Mouse (Mus musculus): Measurements from ENCODE around the gene Tmem126a.

Tmem126a gene

GRCm38 (mm10) chr7:90456845-90457468 lies at the start of gene Tmem126a:
Gene Tmem126a (minus strand): TSS chr7:90457229.
- peak; percentile 66 for DNase-seq (ENCODE audit: extremely low spot score, low read depth, low spot score)

DNA sequence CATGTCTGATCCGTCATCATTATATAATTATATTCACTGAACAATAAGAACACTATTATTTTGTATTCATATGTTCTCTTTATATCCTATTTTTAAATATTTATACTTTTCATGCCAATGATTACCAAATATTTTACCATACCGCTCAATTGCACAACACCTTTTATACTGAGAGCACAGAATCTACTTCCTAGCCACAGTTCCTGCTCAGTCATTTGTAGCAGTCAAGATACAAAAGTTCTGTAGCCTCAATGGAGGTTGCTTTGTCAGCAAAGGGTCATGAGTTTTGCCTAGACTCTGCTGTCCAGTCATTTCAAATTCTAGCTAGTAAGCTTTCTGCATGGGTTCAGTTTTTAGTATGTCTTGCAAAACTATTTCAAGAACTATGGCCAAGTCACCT lies 25.6 kb upstream of the Tmem126a start:
- DNase-seq (ENCODE audit: extremely low spot score, low read depth, low spot score), result no peak

DNA sequence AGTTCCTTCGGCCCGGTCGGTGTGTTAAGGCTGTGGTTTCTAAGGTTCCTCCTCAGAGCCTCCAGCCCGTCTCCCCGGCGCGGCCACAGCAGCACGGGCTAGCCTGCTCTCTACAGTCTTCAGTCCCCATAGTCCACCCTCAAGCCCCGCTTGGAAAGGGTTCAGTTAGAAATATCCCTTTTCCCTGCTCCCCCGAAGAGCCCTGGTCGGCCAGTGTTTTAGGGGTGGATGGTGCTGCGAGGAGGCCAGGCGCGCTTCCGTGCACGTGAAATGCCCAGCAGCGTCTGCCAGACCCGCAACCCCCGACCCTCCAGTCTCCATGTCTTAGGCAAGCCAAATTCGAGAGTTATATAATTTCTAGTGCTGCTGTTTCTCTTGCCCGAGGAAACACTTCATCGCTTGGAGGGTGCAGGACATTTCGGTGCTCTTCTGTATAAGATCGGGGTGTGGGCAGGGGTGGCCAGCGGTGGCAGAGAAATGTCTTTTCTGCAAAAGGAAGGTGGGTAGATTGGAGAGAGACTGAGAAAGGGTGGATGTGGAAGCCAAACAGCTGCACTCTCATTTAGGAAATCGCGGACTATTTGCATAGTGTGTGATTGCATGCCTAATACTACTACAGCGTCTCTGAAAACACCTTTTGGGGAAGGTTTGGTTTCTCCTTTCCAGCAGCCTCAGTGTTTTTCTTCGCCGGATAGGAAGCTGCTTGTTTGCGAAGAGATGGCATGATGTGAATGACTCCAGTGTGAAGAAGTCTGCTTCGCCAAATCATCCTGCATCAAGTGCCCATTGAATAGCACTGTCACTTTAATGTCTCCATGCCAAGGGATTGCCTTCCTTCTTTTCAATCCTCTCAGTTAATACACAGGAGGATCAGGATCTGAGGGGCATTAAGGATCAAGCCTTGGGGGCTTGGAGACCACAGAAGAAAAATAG lies 19.6 kb upstream of the Tmem126a start, which contains the start of gene Dlg2:
Gene Dlg2 (plus strand): TSS at position 360 of the 933 bp plus-strand sequence.
- no peak for DNase-seq (ENCODE audit: extremely low spot score, low read depth, low spot score)

DNA sequence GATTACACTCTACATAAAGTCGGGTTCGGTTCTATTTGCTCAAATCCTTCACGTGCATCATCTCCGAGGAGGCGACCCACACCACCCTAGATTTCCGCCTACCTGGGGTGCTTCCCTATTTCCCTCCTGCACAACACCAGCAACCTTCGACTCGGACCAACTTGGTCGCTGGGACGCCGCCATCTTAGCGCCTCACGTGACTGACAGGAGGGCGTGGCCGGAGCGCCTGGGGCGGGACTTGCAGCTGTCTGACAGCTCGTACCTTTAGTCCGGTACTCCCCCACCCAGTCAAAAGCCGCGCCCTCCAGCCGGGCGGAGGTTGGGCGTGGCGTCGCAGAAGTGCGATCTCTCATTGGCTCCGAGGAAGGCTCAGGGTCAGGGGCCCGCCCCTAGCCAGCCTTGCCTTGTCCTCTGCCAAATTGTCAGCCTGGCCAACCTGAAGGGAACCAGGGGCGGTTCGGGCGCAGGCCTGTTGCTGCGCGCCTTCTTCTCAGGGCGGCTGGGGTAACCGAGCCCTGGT lies 18.8 kb upstream of the Tmem126a start, which contains the start of gene Tmem126b:
Gene Tmem126b (minus strand): TSS at position 209 of the 520 bp plus-strand sequence.
- DNase-seq (ENCODE audit: extremely low spot score, low read depth, low spot score), result peak; percentile 95

GRCm38 (mm10) chr7:90473511-90473910 lies 16.5 kb upstream of the Tmem126a start:
- DNase-seq (ENCODE audit: extremely low spot score, low read depth, low spot score), result no peak

DNA sequence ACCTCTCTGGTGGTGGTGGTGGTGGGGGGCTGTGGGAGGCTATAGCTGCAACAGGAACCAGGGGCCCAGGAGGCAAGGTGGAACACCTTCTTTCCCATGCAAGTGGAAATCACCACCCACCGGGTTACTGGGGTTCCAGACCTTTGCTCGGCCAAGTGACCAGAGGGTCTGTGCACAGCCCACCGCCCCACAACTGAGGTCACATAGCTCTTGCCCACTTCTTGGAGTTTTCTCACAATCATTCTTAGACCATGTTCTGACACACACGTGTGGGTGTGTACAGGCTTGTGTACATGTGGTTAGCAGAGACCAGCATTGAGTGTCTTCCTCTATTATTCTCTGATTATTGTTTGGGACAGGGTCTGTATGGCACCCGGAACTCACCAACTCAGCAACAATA lies 4.4 kb upstream of the Tmem126a start:
- no peak for DNase-seq (ENCODE audit: extremely low spot score, low read depth, low spot score)

DNA sequence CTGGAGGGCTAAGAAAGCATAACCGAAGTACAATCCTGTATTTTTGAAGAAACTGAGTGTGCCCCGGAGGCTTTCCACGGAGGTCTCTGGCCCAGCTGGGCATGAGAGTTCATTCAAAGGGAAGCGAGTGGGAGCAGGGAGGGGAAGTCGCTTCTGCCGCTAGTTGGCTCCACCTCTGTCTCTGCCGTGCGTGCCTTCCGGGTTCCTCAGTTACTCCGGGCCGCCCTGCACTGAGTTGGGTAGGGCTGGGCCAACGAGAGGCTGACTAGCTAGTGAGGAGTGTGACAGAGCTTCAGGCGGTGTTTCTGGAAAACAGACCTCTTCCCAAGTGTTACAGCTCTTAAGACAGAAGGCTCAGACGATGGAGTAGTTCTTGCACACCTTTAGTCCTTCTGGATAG lies 3.9 kb upstream of the Tmem126a start:
- no peak for DNase-seq (ENCODE audit: extremely low spot score, low read depth, low spot score)

GRCm38 (mm10) chr7:90460330-90460729 lies 3.3 kb upstream of the Tmem126a start:
- DNase-seq (ENCODE audit: extremely low spot score, low read depth, low spot score), result no peak

DNA sequence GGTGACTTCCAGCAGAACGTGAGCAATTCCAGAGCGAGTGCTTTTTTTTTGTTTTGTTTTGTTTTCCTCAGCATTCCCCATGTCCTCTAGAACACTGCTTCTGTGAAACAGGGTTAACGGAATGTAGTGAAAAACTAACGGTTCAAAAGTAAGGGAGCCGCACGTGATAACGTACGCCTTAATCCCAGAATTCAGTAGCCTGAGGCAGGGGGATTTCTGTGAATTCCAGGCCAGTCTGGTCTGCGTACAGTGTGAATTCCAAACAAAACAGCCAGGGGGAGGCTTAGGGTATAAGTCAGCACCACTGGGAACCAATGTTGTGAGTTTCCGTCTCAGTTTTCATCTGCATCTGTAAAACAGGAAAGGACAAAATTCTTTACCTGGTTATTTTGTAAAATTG lies 488 bp upstream of the Tmem126a start:
- DNase-seq (ENCODE audit: extremely low spot score, low read depth, low spot score), result no peak

GRCm38 (mm10) chr7:90456149-90456844 lies 732 bp downstream of the Tmem126a start:
- DNase-seq (ENCODE audit: extremely low spot score, low read depth, low spot score), result no peak

DNA sequence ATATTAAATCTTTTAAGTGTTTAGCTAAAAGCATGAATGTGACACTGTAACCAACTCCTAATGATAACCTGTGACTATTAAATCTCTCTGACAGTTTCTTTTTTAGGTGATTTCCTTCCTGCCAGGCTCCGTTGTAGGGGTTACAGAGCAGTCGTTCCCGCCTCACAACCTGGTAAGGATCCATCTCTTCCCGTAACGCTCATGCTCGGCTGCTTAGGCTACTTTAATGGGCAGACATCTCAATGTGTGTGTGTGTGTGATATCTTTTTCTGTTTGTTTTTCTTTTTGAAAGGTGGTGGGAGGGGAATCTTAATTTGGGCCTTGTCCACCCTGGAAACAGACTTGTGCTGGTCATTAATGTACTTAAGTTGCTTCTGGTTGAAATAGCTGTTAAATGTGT lies 12.8 kb downstream of the Tmem126a start:
- no peak for DNase-seq (ENCODE audit: extremely low spot score, low read depth, low spot score)

GRCm38 (mm10) chr7:90443101-90444091 lies 13.6 kb downstream of the Tmem126a start:
- no peak for DNase-seq (ENCODE audit: extremely low spot score, low read depth, low spot score)

GRCm38 (mm10) chr7:90442518-90443080 lies 14.4 kb downstream of the Tmem126a start, which contains the start of gene Crebzf:
Gene Crebzf (plus strand): TSS chr7:90442729.
- peak; percentile 97 for DNase-seq (ENCODE audit: extremely low spot score, low read depth, low spot score)

DNA sequence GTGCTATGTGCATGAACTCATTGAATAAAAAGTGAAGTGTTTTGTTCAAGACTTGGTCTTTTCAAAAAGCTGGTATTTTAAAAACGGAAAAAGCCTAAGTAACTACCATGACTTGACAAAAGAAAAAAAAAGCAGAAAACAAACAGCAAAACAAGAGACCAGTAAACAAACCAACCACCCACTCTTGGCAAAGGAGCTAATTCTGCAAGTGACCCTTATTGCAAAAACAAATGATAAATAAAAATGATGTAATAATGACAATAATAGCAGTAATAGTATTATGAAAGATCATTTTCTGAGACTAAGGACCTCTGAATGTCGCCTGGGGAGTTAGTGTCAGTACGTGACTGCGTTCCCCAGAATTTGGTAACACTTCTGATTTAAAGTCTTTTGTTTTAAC lies 15.0 kb downstream of the Tmem126a start:
- no peak for DNase-seq (ENCODE audit: extremely low spot score, low read depth, low spot score)

GRCm38 (mm10) chr7:90440044-90440443 lies 17.0 kb downstream of the Tmem126a start:
- DNase-seq (ENCODE audit: extremely low spot score, low read depth, low spot score), result no peak

GRCm38 (mm10) chr7:90432221-90432620 lies 24.8 kb downstream of the Tmem126a start:
- DNase-seq (ENCODE audit: extremely low spot score, low read depth, low spot score), result no peak

DNA sequence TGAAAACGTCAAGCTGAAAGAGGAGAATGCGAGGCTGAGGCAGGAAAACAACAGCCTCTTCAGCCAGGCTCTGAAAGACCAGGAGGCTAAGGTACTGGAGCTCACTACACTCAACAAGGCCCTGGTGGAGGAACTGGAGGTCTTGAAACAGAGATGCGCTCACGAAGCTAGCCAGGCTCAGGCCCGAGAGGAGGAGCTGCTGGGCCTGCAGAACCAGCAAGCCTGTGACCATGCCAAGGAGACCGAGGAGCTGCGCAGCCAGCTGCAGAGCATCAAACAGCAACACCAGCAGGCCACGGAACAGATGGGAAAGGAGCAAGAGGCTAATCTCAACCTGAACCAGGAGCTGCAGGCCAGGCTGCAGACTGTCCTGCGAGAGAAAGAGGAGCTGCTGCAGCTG lies 30.0 kb downstream of the Tmem126a start:
- DNase-seq (ENCODE audit: extremely low spot score, low read depth, low spot score), result no peak

- DNase-seq (ENCODE audit: extremely low spot score, low read depth, low spot score), result peak; percentile 70
Measured at GRCm38 (mm10) chr7:90426020-90427001, 30.7 kb downstream of the Tmem126a start, which contains the start of gene Ccdc89. Gene Ccdc89 (plus strand): TSS chr7:90426577.

All from hindlimb bud, embryonic 11.5 days (tissue).